8 mouse cellular contexts compared by ENCODE assay signal in the genomic region with DNA sequence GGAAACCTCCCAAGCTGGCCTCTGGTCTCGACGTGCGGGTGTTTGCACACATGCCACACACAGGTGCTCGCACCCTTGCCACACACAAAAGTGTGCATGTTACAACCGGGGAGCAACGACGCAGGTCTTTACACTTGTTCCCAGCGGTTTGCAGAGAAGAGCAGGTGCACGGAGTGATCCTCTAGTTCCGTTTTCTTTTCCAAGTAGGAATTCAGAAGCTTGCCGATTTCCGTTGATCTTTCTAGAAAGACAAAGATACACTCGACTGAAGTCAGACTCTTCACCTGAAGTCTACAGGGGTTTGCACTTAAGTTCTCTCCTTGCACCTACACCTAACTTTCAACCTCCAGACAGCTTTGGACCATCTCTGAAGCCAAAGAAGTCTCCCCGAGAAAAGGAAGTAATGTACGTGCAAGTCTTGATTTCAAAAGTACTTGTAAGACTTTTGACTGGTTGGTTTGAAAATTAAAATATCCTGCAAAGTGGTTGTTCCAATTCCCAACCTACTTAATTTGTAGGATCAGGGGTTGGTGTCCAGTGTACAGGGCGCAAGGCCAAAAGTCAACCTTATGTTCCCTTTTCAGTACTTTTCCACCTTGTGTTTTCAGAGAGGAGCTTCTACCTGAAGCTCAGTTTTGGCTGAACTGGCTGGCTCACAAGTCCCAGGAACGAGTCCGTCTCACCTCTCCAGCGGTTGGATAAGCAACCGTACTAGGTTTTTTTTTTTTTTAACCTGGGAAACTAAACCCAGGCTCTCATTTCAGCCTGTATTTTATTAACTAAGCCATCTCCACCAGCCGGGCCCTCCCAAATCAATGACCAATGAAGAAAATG. TPM values are rescaled to one million over a fixed set of nuclear protein-coding genes. Genes with fewer than 3 reads are reported as not detected.
A peak's percentile ranks its signal among the peaks of the same experiment; 100 is the strongest.
DNase-seq lines count a peak whose midpoint lies in the region; ATAC-seq and TF ChIP-seq lines count a peak whose summit lies in the region.

No protein-coding gene starts in this region.

- H3K4me2 ChIP-seq in heart, embryonic 13.5 days, result peak overlapping the region; percentile 92
- H3K4me2 ChIP-seq in heart, postnatal 0 days (ENCODE audit: low read depth, low read length), result peak overlapping the region; percentile 91
- peak overlapping the region; percentile 89 for H3K4me2 ChIP-seq in midbrain, embryonic 13.5 days (replicated peaks)

- H3K27me3 ChIP-seq in heart, embryonic 13.5 days (replicated peaks), result no peaks in the 10 kb centered on the region
- no peaks in the 10 kb centered on the region for H3K27me3 ChIP-seq in heart, postnatal 0 days (ENCODE audit: control insufficient read depth, insufficient read depth, low read length)
- no peaks in the 10 kb centered on the region for H3K27me3 ChIP-seq in midbrain, embryonic 13.5 days

- 70% methylated on average over 21 of the region's 21 CpGs for WGBS in heart, embryonic 13.5 days
- 70% methylated on average over 21 of the region's 21 CpGs for WGBS in heart, postnatal 0 days
- 76% methylated on average over 21 of the region's 21 CpGs for WGBS in midbrain, embryonic 13.5 days

- no peak for DNase-seq in heart, adult 18-20 months
- DNase-seq in MEL-GATA-1-ER (ENCODE audit: extremely low read depth, low read depth), result peak; percentile 55
- no peak for DNase-seq in heart, postnatal 0 days (ENCODE audit: low spot score)
- DNase-seq in left cerebral cortex, adult 8-10 months (ENCODE audit: low spot score in 2 of 2), result no peak
- no peak for DNase-seq in lung, postnatal 14 days

- no peak for TF ChIP-seq EP300 in heart, postnatal 0 days (IDR thresholded peaks at IDR 0.05; ENCODE audit: low read depth)

- peaks cover 40% of the 10 kb centered on the region for H3K4me1 ChIP-seq in heart, embryonic 13.5 days
- peaks cover 27% of the 10 kb centered on the region for H3K4me1 ChIP-seq in heart, postnatal 0 days (ENCODE audit: control insufficient read depth, insufficient read depth)
- H3K4me1 ChIP-seq in midbrain, embryonic 13.5 days (replicated peaks), result peaks cover 43% of the 10 kb centered on the region

- peak overlapping the region; percentile 73 for H3K4me3 ChIP-seq in heart, embryonic 13.5 days
- peak overlapping the region; percentile 77 for H3K4me3 ChIP-seq in heart, postnatal 0 days (ENCODE audit: low read depth, low read length)
- H3K4me3 ChIP-seq in midbrain, embryonic 13.5 days (replicated peaks), result peak overlapping the region; percentile 81

- TF ChIP-seq CTCF in heart, postnatal 0 days (IDR thresholded peaks at IDR 0.05; ENCODE audit: low read depth), result no peak

- peak overlapping the region; percentile 86 for H3K9ac ChIP-seq in heart, embryonic 13.5 days
- H3K9ac ChIP-seq in heart, postnatal 0 days (replicated peaks; ENCODE audit: low read depth, low read length), result peak overlapping the region; percentile 72
- peak overlapping the region; percentile 81 for H3K9ac ChIP-seq in midbrain, embryonic 13.5 days (replicated peaks)

- peaks cover 47% of the 10 kb centered on the region for H3K36me3 ChIP-seq in heart, embryonic 13.5 days
- peaks cover 35% of the 10 kb centered on the region for H3K36me3 ChIP-seq in heart, postnatal 0 days (replicated peaks; ENCODE audit: control insufficient read depth, insufficient read depth, low read length)
- H3K36me3 ChIP-seq in midbrain, embryonic 13.5 days, result peaks cover 23% of the 10 kb centered on the region

- no peaks in the 10 kb centered on the region for H3K9me3 ChIP-seq in heart, embryonic 13.5 days
- no peaks in the 10 kb centered on the region for H3K9me3 ChIP-seq in heart, postnatal 0 days (replicated peaks; ENCODE audit: control insufficient read depth, low read length)
- no peaks in the 10 kb centered on the region for H3K9me3 ChIP-seq in midbrain, embryonic 13.5 days

- H3K27ac ChIP-seq in heart, embryonic 13.5 days (replicated peaks), result peak overlapping the region; percentile 90
- peak overlapping the region; percentile 90; the same call in 1 of the 2 replicates for H3K27ac ChIP-seq in heart, postnatal 0 days (ENCODE audit: low read depth)
- peak overlapping the region; percentile 76; the same call in 1 of the 2 replicates for H3K27ac ChIP-seq in midbrain, embryonic 13.5 days

- no peak for ATAC-seq in heart, embryonic 13.5 days (ENCODE audit: extremely low read depth, insufficient number of reproducible peaks, low FRiP score, low TSS enrichment)
- ATAC-seq in heart, postnatal 0 days (ENCODE audit: insufficient read depth, low read depth), result no peak
- no peak for ATAC-seq in midbrain, embryonic 13.5 days
- ATAC-seq in granulocyte monocyte progenitor cell, adult 5-6 weeks (replicated peaks; ENCODE audit: poor library complexity, severe bottlenecking), result no peak

RNA-seq across cellular contexts. Expression of gene Dtymk, which starts 0.8 kb away (rescaled TPM):
- polyA plus RNA-seq in heart, embryonic 13.5 days (2015; fragmentation: Nextera tagmentation; extraction: Ambion mirVana), result 154 and 178 TPM in 2 replicates
- 10 to 100 TPM; 20.3 to 22.7 TPM for total RNA-seq in heart, adult 18-20 months (2021)
- total RNA-seq in heart, postnatal 0 days (2014; rRNA removed; ENCODE audit: low replicate concordance), result 45.6 and 58.7 TPM in 2 replicates
- 86.7 and 94.8 TPM in 2 replicates for polyA plus RNA-seq in heart, postnatal 0 days (2015; fragmentation: Nextera tagmentation; extraction: Ambion mirVana)
- 172 and 175 TPM in 2 replicates for polyA plus RNA-seq in midbrain, embryonic 13.5 days (2015; fragmentation: Nextera tagmentation; extraction: Ambion mirVana)
- 10 to 100 TPM; 45.2 to 50.9 (median 46.1) TPM for total RNA-seq in left cerebral cortex, adult 8-10 months (2022)
- total RNA-seq in granulocyte monocyte progenitor cell, adult 5-6 weeks (2014; fragmentation: Nextera tagmentation), result 238 and 289 TPM in 2 replicates
- 216 and 239 TPM in 2 replicates for total RNA-seq in granulocyte monocyte progenitor cell, adult 5-6 weeks (2017)

RNA-seq across cellular contexts. Expression of gene Ing5, which starts 2.9 kb away (rescaled TPM):
- polyA plus RNA-seq in heart, embryonic 13.5 days (2015; fragmentation: Nextera tagmentation; extraction: Ambion mirVana), result 12.2 and 12.5 TPM in 2 replicates
- total RNA-seq in heart, adult 18-20 months (2021), result 10 to 100 TPM; 10.9 to 13.4 TPM
- total RNA-seq in heart, postnatal 0 days (2014; rRNA removed; ENCODE audit: low replicate concordance), result 5.1 and 9.9 TPM in 2 replicates
- 5.8 and 6.4 TPM in 2 replicates for polyA plus RNA-seq in heart, postnatal 0 days (2015; fragmentation: Nextera tagmentation; extraction: Ambion mirVana)
- 11.9 and 12.3 TPM in 2 replicates for polyA plus RNA-seq in midbrain, embryonic 13.5 days (2015; fragmentation: Nextera tagmentation; extraction: Ambion mirVana)
- total RNA-seq in left cerebral cortex, adult 8-10 months (2022), result 10 to 100 TPM; 11.8 to 14.5 (median 13.9) TPM
- 9.5 and 19.4 TPM in 2 replicates for total RNA-seq in granulocyte monocyte progenitor cell, adult 5-6 weeks (2014; fragmentation: Nextera tagmentation)
- 27.1 and 42.3 TPM in 2 replicates for total RNA-seq in granulocyte monocyte progenitor cell, adult 5-6 weeks (2017)

RNA-seq across cellular contexts. Expression of gene D2hgdh, which starts 23.8 kb away (rescaled TPM):
- polyA plus RNA-seq in heart, embryonic 13.5 days (2015; fragmentation: Nextera tagmentation; extraction: Ambion mirVana), result 12.5 and 13.0 TPM in 2 replicates
- 10 to 100 TPM; 42.3 to 50.3 TPM for total RNA-seq in heart, adult 18-20 months (2021)
- 23.8 and 32.0 TPM in 2 replicates for total RNA-seq in heart, postnatal 0 days (2014; rRNA removed; ENCODE audit: low replicate concordance)
- polyA plus RNA-seq in heart, postnatal 0 days (2015; fragmentation: Nextera tagmentation; extraction: Ambion mirVana), result 13.9 and 15.4 TPM in 2 replicates
- polyA plus RNA-seq in midbrain, embryonic 13.5 days (2015; fragmentation: Nextera tagmentation; extraction: Ambion mirVana), result 16.2 and 18.5 TPM in 2 replicates
- 10 to 100 TPM; 11.0 to 18.3 (median 15.6) TPM for total RNA-seq in left cerebral cortex, adult 8-10 months (2022)
- total RNA-seq in granulocyte monocyte progenitor cell, adult 5-6 weeks (2014; fragmentation: Nextera tagmentation), result 19.3 and 25.7 TPM in 2 replicates
- total RNA-seq in granulocyte monocyte progenitor cell, adult 5-6 weeks (2017), result 13.8 and 19.9 TPM in 2 replicates

RNA-seq across cellular contexts. Expression of gene Thap4, which starts 46.2 kb away (rescaled TPM):
- 50.8 and 54.4 TPM in 2 replicates for polyA plus RNA-seq in heart, embryonic 13.5 days (2015; fragmentation: Nextera tagmentation; extraction: Ambion mirVana)
- 10 to 100 TPM; 82.6 to 82.8 TPM for total RNA-seq in heart, adult 18-20 months (2021)
- total RNA-seq in heart, postnatal 0 days (2014; rRNA removed; ENCODE audit: low replicate concordance), result 57.2 and 81.4 TPM in 2 replicates
- 53.9 and 56.7 TPM in 2 replicates for polyA plus RNA-seq in heart, postnatal 0 days (2015; fragmentation: Nextera tagmentation; extraction: Ambion mirVana)
- polyA plus RNA-seq in midbrain, embryonic 13.5 days (2015; fragmentation: Nextera tagmentation; extraction: Ambion mirVana), result 41.7 and 49.2 TPM in 2 replicates
- 10 to 100 TPM; 33.6 to 45.6 (median 42.1) TPM for total RNA-seq in left cerebral cortex, adult 8-10 months (2022)
- 30.8 and 57.7 TPM in 2 replicates for total RNA-seq in granulocyte monocyte progenitor cell, adult 5-6 weeks (2014; fragmentation: Nextera tagmentation)
- total RNA-seq in granulocyte monocyte progenitor cell, adult 5-6 weeks (2017), result 16.7 and 25.0 TPM in 2 replicates

RNA-seq across cellular contexts. Expression of gene Atg4b, which starts 49.6 kb away (rescaled TPM):
- 51.0 and 58.6 TPM in 2 replicates for polyA plus RNA-seq in heart, embryonic 13.5 days (2015; fragmentation: Nextera tagmentation; extraction: Ambion mirVana)
- total RNA-seq in heart, adult 18-20 months (2021), result 10 to 100 TPM; 36.2 to 40.6 TPM
- 22.3 and 47.8 TPM in 2 replicates for total RNA-seq in heart, postnatal 0 days (2014; rRNA removed; ENCODE audit: low replicate concordance)
- 50.3 and 61.1 TPM in 2 replicates for polyA plus RNA-seq in heart, postnatal 0 days (2015; fragmentation: Nextera tagmentation; extraction: Ambion mirVana)
- 107 and 109 TPM in 2 replicates for polyA plus RNA-seq in midbrain, embryonic 13.5 days (2015; fragmentation: Nextera tagmentation; extraction: Ambion mirVana)
- 10 to 100 TPM; 77.7 to 85.0 (median 79.6) TPM for total RNA-seq in left cerebral cortex, adult 8-10 months (2022)
- 29.7 and 61.9 TPM in 2 replicates for total RNA-seq in granulocyte monocyte progenitor cell, adult 5-6 weeks (2014; fragmentation: Nextera tagmentation)
- total RNA-seq in granulocyte monocyte progenitor cell, adult 5-6 weeks (2017), result 46.8 and 87.7 TPM in 2 replicates
